ENCODE assay signal across 8 mouse cellular contexts in the genomic region with DNA sequence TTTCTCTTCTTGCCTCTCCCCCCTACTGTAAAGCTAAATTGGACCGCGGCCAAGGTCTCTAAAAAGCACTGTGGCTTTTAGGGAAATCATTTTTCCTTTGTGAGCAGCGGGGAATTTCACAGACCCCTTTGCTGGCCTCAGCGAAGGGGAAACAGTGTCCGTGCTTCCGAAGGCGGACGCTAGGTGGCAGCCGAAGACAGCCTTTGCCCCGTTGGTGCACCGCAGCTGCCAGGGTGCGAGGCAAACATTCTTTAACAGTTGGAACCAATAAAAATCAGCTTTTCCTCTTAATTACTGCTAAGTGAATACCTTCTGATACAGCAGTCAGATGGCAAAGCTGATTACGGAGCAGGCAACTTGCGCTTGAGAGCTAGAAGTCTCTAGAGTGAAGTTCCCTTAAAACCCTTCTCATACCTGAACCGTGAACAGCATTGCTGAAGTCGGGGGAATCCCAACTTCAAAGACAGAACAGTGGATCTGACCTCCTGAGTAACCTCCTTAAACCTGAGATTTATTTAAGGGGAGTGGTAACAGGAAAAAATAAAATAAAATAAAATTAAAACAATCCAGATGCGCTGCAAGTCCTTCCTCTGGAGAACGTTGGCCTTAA.
DNase-seq lines count a peak whose midpoint lies in the region; TF ChIP-seq lines count a peak whose summit lies in the region.

No protein-coding gene starts in this region.

- DNase-seq in Muller cell, postnatal 12 days (ENCODE audit: inconsistent ontology term), result peak; percentile 70
- peak; percentile 62 for DNase-seq in brain, embryonic 18.5 days (ENCODE audit: low read depth, low spot score)
- peak; percentile 7 for DNase-seq in fibroblast of lung, adult 2 months (ENCODE audit: low read depth)
- peak; percentile 73 for DNase-seq in heart, postnatal 4 days
- peak; percentile 52 to 80 for DNase-seq in layer of hippocampus, adult 18-20 months (ENCODE audit: low spot score in 2 of 2)
- peak; percentile 51 for DNase-seq in lung, adult 2 months
- peak; percentile 11 for DNase-seq in retina, adult 2 months (ENCODE audit: low read depth, low spot score)
- no peak for DNase-seq in T-cell, adult 2 months (ENCODE audit: low spot score)

- 15% methylated on average over 18 of the region's 18 CpGs for WGBS in lung, adult 2 months

- no peak overlapping the region for H3K4me3 ChIP-seq in lung, adult 2 months (replicated peaks; ENCODE audit: extremely low read depth, low read depth, low read length)

- TF ChIP-seq POLR2A in lung, adult 2 months (IDR thresholded peaks at IDR 0.05; ENCODE audit: borderline replicate concordance, extremely low read depth, low read depth, low read length), result no peak

- H3K4me1 ChIP-seq in lung, adult 2 months (ENCODE audit: control insufficient read depth, insufficient read depth, low read length), result no peaks in the 10 kb centered on the region

- TF ChIP-seq CTCF in lung, adult 2 months (IDR thresholded peaks at IDR 0.05; ENCODE audit: insufficient read depth, low read length), result peak; percentile 80
